Mouse (Mus musculus): ENCODE measurements around the gene Smagp. TPM values are rescaled to one million over a fixed set of nuclear protein-coding genes. Genes with fewer than 3 reads are reported as not detected.
A peak's percentile ranks its signal among the peaks of the same experiment; 100 is the strongest.

Smagp gene
- polyA plus RNA-seq, 1 experiment from 2014 or later, result 94.8 TPM

- Histone ChIP-seq H3K4me2 (replicated peaks; ENCODE audit: low read depth) (no peak overlapping the region), H3K4me3 (ENCODE audit: low read depth, low read length) (no peak overlapping the region), H3K9me3 (ENCODE audit: control insufficient read depth, low read length) (no peaks in the 10 kb centered on the region), H3K27ac (replicated peaks) (no peak overlapping the region), H3K27me3 (ENCODE audit: control insufficient read depth, insufficient read depth, low read length) (no peaks in the 10 kb centered on the region), H3K36me3 (ENCODE audit: control insufficient read depth, insufficient read depth, low read length) (no peaks in the 10 kb centered on the region), H3K9ac (ENCODE audit: low read length) (no peak overlapping the region), H3K4me1 (replicated peaks; ENCODE audit: control insufficient read depth, insufficient read depth) (no peaks in the 10 kb centered on the region)
- TF ChIP-seq CTCF (IDR thresholded peaks at IDR 0.05; ENCODE audit: low read depth) (no peak), EP300 (optimal IDR thresholded peaks at IDR 0.05) (no peak)
- ATAC-seq (ENCODE audit: low FRiP score, low TSS enrichment), result no peak
- 74% methylated on average over 5 of the region's 5 CpGs for WGBS
- no peak for DNase-seq (ENCODE audit: low spot score)
These were observed 31.3 kb upstream of the Smagp start for GRCm38 (mm10) chr15:100667871-100668545.

- Histone ChIP-seq H3K36me3 (ENCODE audit: control insufficient read depth, insufficient read depth, low read length) (no peaks in the 10 kb centered on the region), H3K4me3 (ENCODE audit: low read depth, low read length) (no peak overlapping the region), H3K9me3 (ENCODE audit: control insufficient read depth, low read length) (no peaks in the 10 kb centered on the region), H3K9ac (ENCODE audit: low read length) (no peak overlapping the region), H3K4me1 (replicated peaks; ENCODE audit: control insufficient read depth, insufficient read depth) (no peaks in the 10 kb centered on the region), H3K27ac (replicated peaks) (no peak overlapping the region), H3K4me2 (replicated peaks; ENCODE audit: low read depth) (no peak overlapping the region), H3K27me3 (ENCODE audit: control insufficient read depth, insufficient read depth, low read length) (no peaks in the 10 kb centered on the region)
- WGBS, result 54% methylated on average over 6 of the region's 6 CpGs
- no peak for ATAC-seq (ENCODE audit: low FRiP score, low TSS enrichment)
- TF ChIP-seq EP300 (optimal IDR thresholded peaks at IDR 0.05), result no peak
- TF ChIP-seq CTCF (IDR thresholded peaks at IDR 0.05; ENCODE audit: low read depth), result no peak
- no peak for DNase-seq (ENCODE audit: low spot score)
These were observed 30.7 kb upstream of the Smagp start for GRCm38 (mm10) chr15:100667420-100667819.

DNA sequence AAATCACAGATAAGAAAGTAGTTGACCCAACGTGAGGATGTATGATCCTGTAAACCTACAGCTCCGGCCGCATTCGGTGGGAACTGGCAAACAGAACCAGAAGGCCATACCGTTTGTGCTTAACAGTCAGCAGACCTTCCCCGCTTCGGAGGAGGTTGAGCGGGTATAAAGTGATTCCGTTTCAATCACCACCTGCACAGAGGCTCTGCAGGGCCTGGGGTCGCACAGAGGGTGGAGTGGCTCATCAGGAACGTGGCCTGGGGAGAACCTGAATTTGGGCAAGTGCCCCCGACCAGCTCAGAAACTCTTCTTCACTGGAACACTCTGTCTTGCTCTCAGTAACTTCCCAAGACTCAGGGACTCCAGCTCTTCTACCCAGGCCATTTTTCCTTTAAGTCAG lies 30.1 kb upstream of the Smagp start:
- Histone ChIP-seq H3K9ac (ENCODE audit: low read length) (no peak overlapping the region), H3K4me1 (replicated peaks; ENCODE audit: control insufficient read depth, insufficient read depth) (no peaks in the 10 kb centered on the region), H3K4me2 (replicated peaks; ENCODE audit: low read depth) (no peak overlapping the region), H3K4me3 (ENCODE audit: low read depth, low read length) (no peak overlapping the region), H3K36me3 (ENCODE audit: control insufficient read depth, insufficient read depth, low read length) (no peaks in the 10 kb centered on the region), H3K27ac (replicated peaks) (no peak overlapping the region), H3K27me3 (ENCODE audit: control insufficient read depth, insufficient read depth, low read length) (no peaks in the 10 kb centered on the region), H3K9me3 (ENCODE audit: control insufficient read depth, low read length) (no peaks in the 10 kb centered on the region)
- DNase-seq (ENCODE audit: low spot score), result no peak
- ATAC-seq (ENCODE audit: low FRiP score, low TSS enrichment), result no peak
- 28% methylated on average over 12 of the region's 12 CpGs for WGBS
- no peak for TF ChIP-seq CTCF (IDR thresholded peaks at IDR 0.05; ENCODE audit: low read depth)
- no peak for TF ChIP-seq EP300 (optimal IDR thresholded peaks at IDR 0.05)

DNA sequence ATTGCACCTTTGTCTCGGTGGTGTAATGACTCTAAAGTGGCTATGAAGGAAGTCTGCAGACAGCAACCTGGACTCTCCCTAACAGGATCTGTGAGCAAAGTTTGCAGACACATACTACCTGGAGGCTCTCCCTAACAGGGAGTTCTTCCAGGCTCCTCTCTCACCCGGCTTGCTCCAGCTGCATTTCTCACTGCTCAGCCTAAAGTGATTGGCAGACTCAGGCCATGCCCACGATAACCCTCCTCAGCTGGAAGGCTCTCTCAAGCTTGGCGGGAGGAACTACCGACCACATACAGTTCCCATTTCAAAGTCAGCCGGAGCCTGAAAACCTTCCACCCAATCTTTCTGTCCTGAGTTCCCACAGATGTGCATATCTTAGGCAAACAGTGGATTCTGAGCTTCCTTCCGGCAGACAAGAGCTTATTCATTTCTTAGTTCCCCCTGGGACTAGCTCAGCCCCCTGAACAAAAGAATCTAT lies 29.5 kb upstream of the Smagp start:
- no peaks in the 10 kb centered on the region for H3K27me3 ChIP-seq (ENCODE audit: control insufficient read depth, insufficient read depth, low read length)
- H3K9me3 ChIP-seq (ENCODE audit: control insufficient read depth, low read length), result no peaks in the 10 kb centered on the region
- TF ChIP-seq CTCF (IDR thresholded peaks at IDR 0.05; ENCODE audit: low read depth) (no peak), EP300 (optimal IDR thresholded peaks at IDR 0.05) (no peak)
- ATAC-seq (ENCODE audit: low FRiP score, low TSS enrichment) (no peak), DNase-seq (ENCODE audit: low spot score) (no peak)
- H3K36me3 ChIP-seq (ENCODE audit: control insufficient read depth, insufficient read depth, low read length), result no peaks in the 10 kb centered on the region
- H3K4me3 ChIP-seq (ENCODE audit: low read depth, low read length), result no peak overlapping the region
- H3K27ac ChIP-seq (replicated peaks), result 0 out of 2 replicates have a peak overlapping the region, but pooled peaks have one; percentile 24
- no peaks in the 10 kb centered on the region for H3K4me1 ChIP-seq (replicated peaks; ENCODE audit: control insufficient read depth, insufficient read depth)
- H3K9ac ChIP-seq (ENCODE audit: low read length), result no peak overlapping the region
- WGBS, result 7% methylated on average over 7 of the region's 7 CpGs
- H3K4me2 ChIP-seq (replicated peaks; ENCODE audit: low read depth), result no peak overlapping the region

GRCm38 (mm10) chr15:100665411-100666218 lies 28.9 kb upstream of the Smagp start:
- no peak overlapping the region for H3K27ac ChIP-seq (replicated peaks)
- DNase-seq (ENCODE audit: low spot score) (no peak), ATAC-seq (ENCODE audit: low FRiP score, low TSS enrichment) (no peak)
- TF ChIP-seq EP300 (optimal IDR thresholded peaks at IDR 0.05) (no peak), CTCF (IDR thresholded peaks at IDR 0.05; ENCODE audit: low read depth) (no peak)
- WGBS, result 30% methylated on average over 9 of the region's 9 CpGs
- no peaks in the 10 kb centered on the region for H3K27me3 ChIP-seq (ENCODE audit: control insufficient read depth, insufficient read depth, low read length)
- no peak overlapping the region for H3K4me2 ChIP-seq (replicated peaks; ENCODE audit: low read depth)
- H3K9ac ChIP-seq (ENCODE audit: low read length), result no peak overlapping the region
- H3K36me3 ChIP-seq (ENCODE audit: control insufficient read depth, insufficient read depth, low read length), result no peaks in the 10 kb centered on the region
- H3K4me1 ChIP-seq (replicated peaks; ENCODE audit: control insufficient read depth, insufficient read depth), result no peaks in the 10 kb centered on the region
- H3K4me3 ChIP-seq (ENCODE audit: low read depth, low read length), result no peak overlapping the region
- no peaks in the 10 kb centered on the region for H3K9me3 ChIP-seq (ENCODE audit: control insufficient read depth, low read length)

DNA sequence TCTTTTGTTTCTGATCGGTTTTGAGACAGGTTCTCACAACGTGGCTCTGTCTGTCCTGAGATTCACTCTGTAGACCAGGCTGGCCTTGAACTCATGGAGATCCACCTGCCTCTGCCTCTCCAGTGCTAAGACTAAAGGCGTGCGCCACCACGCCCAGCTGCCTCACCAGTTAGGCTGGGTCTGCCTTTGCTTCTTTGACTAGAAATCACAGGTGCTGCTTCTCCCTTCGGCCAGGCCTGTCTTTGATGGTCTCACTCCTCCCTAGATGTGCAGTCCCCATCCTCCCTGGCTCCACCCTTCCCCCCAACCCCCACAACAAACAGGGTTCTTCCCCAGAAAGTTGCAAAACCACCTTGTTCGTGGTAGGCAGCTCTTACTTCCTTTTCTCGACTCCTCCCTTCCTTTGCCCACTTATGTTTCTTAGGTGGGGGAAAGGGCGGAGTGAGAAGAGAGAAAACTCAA lies 28.1 kb upstream of the Smagp start:
- WGBS, result 68% methylated on average over 9 of the region's 9 CpGs
- ATAC-seq (ENCODE audit: low FRiP score, low TSS enrichment), result no peak
- no peaks in the 10 kb centered on the region for H3K4me1 ChIP-seq (replicated peaks; ENCODE audit: control insufficient read depth, insufficient read depth)
- no peaks in the 10 kb centered on the region for H3K27me3 ChIP-seq (ENCODE audit: control insufficient read depth, insufficient read depth, low read length)
- H3K9me3 ChIP-seq (ENCODE audit: control insufficient read depth, low read length), result no peaks in the 10 kb centered on the region
- H3K27ac ChIP-seq (replicated peaks), result no peak overlapping the region
- no peak overlapping the region for H3K4me2 ChIP-seq (replicated peaks; ENCODE audit: low read depth)
- no peak overlapping the region for H3K4me3 ChIP-seq (ENCODE audit: low read depth, low read length)
- no peak for DNase-seq (ENCODE audit: low spot score)
- no peak overlapping the region for H3K9ac ChIP-seq (ENCODE audit: low read length)
- H3K36me3 ChIP-seq (ENCODE audit: control insufficient read depth, insufficient read depth, low read length), result no peaks in the 10 kb centered on the region
- no peak for TF ChIP-seq EP300 (optimal IDR thresholded peaks at IDR 0.05)
- TF ChIP-seq CTCF (IDR thresholded peaks at IDR 0.05; ENCODE audit: low read depth), result no peak

All from stomach, postnatal 0 days (tissue).